Mouse (Mus musculus) forebrain, embryonic 16.5 days (tissue): ENCODE measurements around the gene Prkab1. TPM values are rescaled to one million over a fixed set of nuclear protein-coding genes. Genes with fewer than 3 reads are reported as not detected.
A peak's percentile ranks its signal among the peaks of the same experiment; 100 is the strongest.

Experiments used
- ATAC-seq: fragments of 200-750 bp; cut with Nextera tagmentation; 2 replicates; pipeline ENCODE4 v1.8.0; 2017; ENCODE audit warnings: mild to moderate bottlenecking, moderate library complexity
- H3K27ac ChIP-seq: fragments of 300-500 bp; sonication (generic); 2 replicates; pipeline ENCODE4 v1.5.1; 2014; ENCODE audit warnings: low read length, control low read depth
- H3K27me3 ChIP-seq: fragments of 300-500 bp; sonication (generic); replicated peaks from 2 replicates; pipeline ENCODE4 v1.6.1; 2014; ENCODE audit warnings: low read length; ENCODE audit not compliant: control insufficient read depth, insufficient read depth
- H3K36me3 ChIP-seq: fragments of 300-500 bp; sonication (generic); 2 replicates; pipeline ENCODE4 v1.6.1; 2014; ENCODE audit not compliant: control insufficient read depth, insufficient read depth
- H3K4me1 ChIP-seq: fragments of 300-500 bp; sonication (generic); replicated peaks from 2 replicates; pipeline ENCODE4 v1.6.1; 2014; ENCODE audit warnings: low read length; ENCODE audit not compliant: control insufficient read depth, insufficient read depth
- H3K4me2 ChIP-seq: fragments of 300-500 bp; sonication (generic); 2 replicates; pipeline ENCODE4 v1.6.1; 2014; ENCODE audit warnings: mild to moderate bottlenecking, low read length, control low read depth
- H3K4me3 ChIP-seq: fragments of 300-500 bp; sonication (generic); replicated peaks from 2 replicates; pipeline ENCODE4 v1.5.1; 2014; ENCODE audit warnings: mild to moderate bottlenecking, low read length, control low read depth
- H3K9ac ChIP-seq: fragments of 300-500 bp; sonication (generic); replicated peaks from 2 replicates; pipeline ENCODE4 v1.6.1; 2014; ENCODE audit warnings: low read depth, low read length, control low read depth
- H3K9me3 ChIP-seq: fragments of 300-500 bp; sonication (generic); 2 replicates; pipeline ENCODE4 v1.6.1; 2016; ENCODE audit warnings: low read length; ENCODE audit not compliant: control insufficient read depth
- WGBS: fragments of 180-500 bp; shearing (Covaris S2); extraction: QIAGEN DNeasy Blood & Tissue Kit; methylation state at CpG from one replicate; pipeline ENCODE4 v1.1.7; 2014; 5-methylcytosine and 5-hydroxymethylcytosine counted together
- polyA plus RNA-seq: library from polyadenylated mRNA; unstranded; fragments of >200 nt; fragmentation: Nextera tagmentation; extraction: Ambion mirVana; gene quantifications from 2 replicates; pipeline ENCODE4 v1.2.1, GENCODE M21; 2015

Gene Prkab1
- polyA plus RNA-seq, 1 experiment from 2014 or later = 55.5 TPM

DNA sequence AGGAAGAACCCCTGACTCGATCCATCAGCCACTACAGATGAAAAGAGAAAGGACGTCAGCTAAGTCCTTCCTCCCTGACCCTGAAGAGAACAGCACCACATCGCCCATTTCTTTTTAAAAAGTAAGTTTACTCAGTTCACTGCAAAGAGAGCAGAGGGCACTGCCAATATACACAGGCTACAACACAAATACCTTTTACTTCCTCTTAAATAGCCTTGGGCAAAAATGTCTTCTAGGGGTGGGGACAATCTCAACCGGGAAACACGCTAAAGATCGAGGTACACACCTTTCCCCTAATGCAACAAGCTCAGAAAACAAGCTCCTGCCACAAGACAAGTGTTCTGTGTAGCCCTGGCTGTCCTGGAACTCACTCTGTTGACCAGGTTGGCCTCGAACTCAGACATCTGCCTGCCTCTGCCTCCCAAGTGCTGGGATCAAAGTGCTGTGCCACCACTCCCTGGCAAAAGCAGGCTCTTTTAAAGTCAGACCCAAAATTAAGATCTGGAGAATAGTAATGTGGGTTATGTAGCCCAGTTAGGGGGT, 1.6 kb downstream of the Prkab1 start:
- WGBS = 82% methylated on average over 7 of the region's 7 CpGs
- Histone ChIP-seq H3K27me3 (no peaks in the 10 kb centered on the region), H3K4me1 (peaks cover 15% of the 10 kb centered on the region), H3K4me3 (no peak overlapping the region), H3K27ac (no peak overlapping the region), H3K4me2 (peak overlapping the region; percentile 96), H3K9me3 (no peaks in the 10 kb centered on the region), H3K9ac (no peak overlapping the region), H3K36me3 (peaks cover 26% of the 10 kb centered on the region)
- no peak for ATAC-seq

DNA sequence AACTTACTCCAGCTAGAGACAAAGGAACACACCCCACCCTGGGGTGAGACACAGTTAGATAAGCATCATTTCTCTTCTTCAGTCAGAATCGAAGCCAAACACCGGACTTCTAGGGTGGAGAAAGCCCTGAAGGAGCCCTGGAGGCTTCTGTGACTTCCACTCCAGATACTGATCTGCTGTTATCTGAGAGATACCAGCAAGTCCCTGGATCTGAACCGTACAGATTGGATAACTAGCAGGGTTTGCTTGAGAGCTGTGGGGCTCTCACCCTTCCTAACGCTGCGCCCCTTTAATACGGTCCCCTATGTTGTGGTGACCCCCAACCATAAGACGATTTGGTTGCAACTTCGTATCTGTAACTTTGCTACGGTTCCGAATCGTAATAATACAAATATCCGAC, 2.2 kb downstream of the Prkab1 start:
- Histone ChIP-seq H3K27ac (no peak overlapping the region), H3K4me2 (no peak overlapping the region), H3K36me3 (peaks cover 32% of the 10 kb centered on the region), H3K27me3 (no peaks in the 10 kb centered on the region), H3K9me3 (no peaks in the 10 kb centered on the region), H3K4me1 (peaks cover 15% of the 10 kb centered on the region), H3K4me3 (no peak overlapping the region), H3K9ac (no peak overlapping the region)
- 96% methylated on average over 12 of the region's 12 CpGs for WGBS
- no peak for ATAC-seq

DNA sequence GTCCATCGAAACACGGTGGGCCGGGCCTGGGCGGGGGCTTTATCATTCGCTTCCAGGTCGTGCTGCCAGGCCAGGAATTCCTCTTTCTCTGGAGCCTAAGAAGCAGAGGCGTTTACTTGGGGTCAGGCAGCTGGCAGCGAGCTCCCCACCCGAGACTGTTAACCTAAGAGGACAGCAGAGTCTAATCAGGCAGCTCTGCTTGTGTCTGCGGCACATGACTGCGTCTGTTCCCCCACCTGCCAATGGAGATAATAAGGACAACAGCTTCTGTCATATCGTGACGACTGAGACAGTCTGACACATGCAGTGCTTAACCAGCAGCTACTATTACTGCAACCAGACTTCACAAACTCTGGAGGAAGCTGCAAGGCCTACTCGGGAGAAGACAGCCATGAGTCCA, 2.8 kb downstream of the Prkab1 start:
- Histone ChIP-seq H3K4me3 (no peak overlapping the region), H3K36me3 (peaks cover 38% of the 10 kb centered on the region), H3K9me3 (no peaks in the 10 kb centered on the region), H3K4me1 (peaks cover 15% of the 10 kb centered on the region), H3K4me2 (no peak overlapping the region), H3K27me3 (no peaks in the 10 kb centered on the region), H3K27ac (no peak overlapping the region), H3K9ac (no peak overlapping the region)
- WGBS = 91% methylated on average over 14 of the region's 14 CpGs
- no peak for ATAC-seq

DNA sequence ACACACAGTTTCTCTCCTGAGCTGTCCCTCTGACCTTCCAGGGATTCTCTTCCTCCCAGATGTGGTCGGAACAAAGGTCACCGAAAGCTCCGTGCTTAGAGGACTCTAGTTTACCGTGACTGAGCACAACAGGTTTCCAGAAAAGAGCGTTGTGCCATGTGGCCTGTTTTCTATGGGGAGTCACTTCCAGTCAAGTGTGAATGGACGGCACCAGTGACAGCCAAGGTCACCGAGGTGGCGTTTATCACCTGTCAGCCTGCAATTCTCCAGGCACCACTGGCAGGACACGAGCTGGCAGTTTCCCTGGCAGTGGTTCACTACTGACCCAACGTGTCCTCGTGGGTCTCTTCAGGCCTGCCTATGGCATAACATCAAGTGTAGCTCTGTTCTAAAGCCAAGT, 4.9 kb downstream of the Prkab1 start:
- H3K27me3 ChIP-seq = no peaks in the 10 kb centered on the region
- H3K27ac ChIP-seq = no peak overlapping the region
- H3K9ac ChIP-seq = no peak overlapping the region
- no peak overlapping the region for H3K4me3 ChIP-seq
- ATAC-seq = no peak
- peaks cover 15% of the 10 kb centered on the region for H3K4me1 ChIP-seq
- H3K36me3 ChIP-seq = peaks cover 58% of the 10 kb centered on the region
- WGBS = 90% methylated on average over 11 of the region's 11 CpGs
- H3K4me2 ChIP-seq = no peak overlapping the region
- no peaks in the 10 kb centered on the region for H3K9me3 ChIP-seq

DNA sequence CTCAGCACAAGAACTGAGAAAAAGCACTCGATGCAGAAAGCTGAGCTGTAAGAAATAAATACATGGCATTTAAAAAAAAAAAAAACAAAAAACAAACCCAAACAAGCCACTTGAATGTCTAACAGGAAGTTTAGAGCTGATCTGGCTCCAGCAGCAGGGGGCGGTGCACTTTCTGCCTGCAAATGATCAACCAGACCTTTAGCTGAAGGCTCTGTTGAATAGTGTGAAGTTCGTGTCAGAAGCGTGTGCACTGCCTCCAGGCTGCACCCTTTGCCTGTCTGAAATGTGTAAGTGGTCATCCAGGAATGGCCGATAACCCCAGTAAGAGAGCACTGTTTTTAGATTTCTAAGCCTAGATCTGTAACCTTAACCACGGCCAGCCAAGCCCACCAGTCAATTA, 5.5 kb downstream of the Prkab1 start:
- 88% methylated on average over 6 of the region's 6 CpGs for WGBS
- no peak overlapping the region for H3K27ac ChIP-seq
- H3K9ac ChIP-seq = no peak overlapping the region
- peaks cover 15% of the 10 kb centered on the region for H3K4me1 ChIP-seq
- ATAC-seq = no peak
- no peaks in the 10 kb centered on the region for H3K27me3 ChIP-seq
- no peak overlapping the region for H3K4me2 ChIP-seq
- no peaks in the 10 kb centered on the region for H3K9me3 ChIP-seq
- no peak overlapping the region for H3K4me3 ChIP-seq
- H3K36me3 ChIP-seq = peaks cover 62% of the 10 kb centered on the region

- Histone ChIP-seq H3K9me3 (no peaks in the 10 kb centered on the region), H3K4me1 (peaks cover 9% of the 10 kb centered on the region), H3K4me3 (no peak overlapping the region), H3K36me3 (peaks cover 66% of the 10 kb centered on the region), H3K9ac (no peak overlapping the region), H3K4me2 (no peak overlapping the region), H3K27me3 (no peaks in the 10 kb centered on the region), H3K27ac (no peak overlapping the region)
- ATAC-seq = no peak
- WGBS = 76% methylated on average over 9 of the region's 9 CpGs
Measured at GRCm38 (mm10) chr5:116018196-116018595, 6.1 kb downstream of the Prkab1 start.

- Histone ChIP-seq H3K4me1 (peaks cover 2% of the 10 kb centered on the region; the same call in 1 of the 2 replicates), H3K27me3 (no peaks in the 10 kb centered on the region), H3K9ac (no peak overlapping the region), H3K27ac (no peak overlapping the region), H3K9me3 (no peaks in the 10 kb centered on the region), H3K4me3 (no peak overlapping the region), H3K36me3 (peaks cover 66% of the 10 kb centered on the region), H3K4me2 (no peak overlapping the region)
- 96% methylated on average over 8 of the region's 8 CpGs for WGBS
- ATAC-seq = no peak
Measured at GRCm38 (mm10) chr5:116017391-116017790, 6.9 kb downstream of the Prkab1 start.

GRCm38 (mm10) chr5:116016542-116016941, 7.8 kb downstream of the Prkab1 start:
- WGBS = 96% methylated on average over 5 of the region's 5 CpGs
- Histone ChIP-seq H3K27ac (no peak overlapping the region), H3K9me3 (no peaks in the 10 kb centered on the region), H3K27me3 (no peaks in the 10 kb centered on the region), H3K4me1 (no peaks in the 10 kb centered on the region), H3K4me3 (no peak overlapping the region), H3K36me3 (peaks cover 66% of the 10 kb centered on the region), H3K9ac (no peak overlapping the region), H3K4me2 (no peak overlapping the region)
- no peak for ATAC-seq

DNA sequence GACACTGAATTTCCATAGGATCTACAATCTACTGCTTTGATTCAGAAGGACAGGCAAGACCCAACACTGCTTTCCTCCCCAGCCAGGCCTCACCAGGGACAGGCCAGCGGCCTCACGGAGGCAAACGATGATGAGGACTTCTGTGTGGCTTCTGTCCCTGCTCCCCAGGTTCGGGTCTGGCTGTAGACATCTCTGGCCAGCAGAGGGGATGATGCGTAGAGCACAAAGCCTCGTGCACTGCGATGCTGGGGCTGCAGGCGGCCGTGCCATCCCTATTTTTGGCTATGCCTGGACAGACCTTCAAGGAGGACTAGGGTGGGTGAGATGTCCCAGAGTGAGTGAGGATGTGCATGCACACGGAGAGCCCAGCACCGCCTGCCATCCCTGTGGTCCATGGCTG, 10.1 kb downstream of the Prkab1 start:
- Histone ChIP-seq H3K27me3 (no peaks in the 10 kb centered on the region), H3K4me2 (no peak overlapping the region), H3K36me3 (peaks cover 52% of the 10 kb centered on the region), H3K4me1 (no peaks in the 10 kb centered on the region), H3K9me3 (no peaks in the 10 kb centered on the region), H3K27ac (no peak overlapping the region), H3K9ac (no peak overlapping the region), H3K4me3 (no peak overlapping the region)
- no peak for ATAC-seq
- 94% methylated on average over 11 of the region's 11 CpGs for WGBS

- H3K4me1 ChIP-seq = no peaks in the 10 kb centered on the region
- H3K9ac ChIP-seq = no peak overlapping the region
- 88% methylated on average over 8 of the region's 8 CpGs for WGBS
- ATAC-seq = no peak
- H3K36me3 ChIP-seq = peaks cover 49% of the 10 kb centered on the region
- H3K27me3 ChIP-seq = no peaks in the 10 kb centered on the region
- no peak overlapping the region for H3K27ac ChIP-seq
- no peaks in the 10 kb centered on the region for H3K9me3 ChIP-seq
- no peak overlapping the region for H3K4me3 ChIP-seq
- H3K4me2 ChIP-seq = no peak overlapping the region
Measured at GRCm38 (mm10) chr5:116013821-116014220, 10.5 kb downstream of the Prkab1 start.
